Mouse (Mus musculus) ES-Bruce4 (cell line): ENCODE data around the gene Abcd2. TPM values are rescaled to one million over a fixed set of nuclear protein-coding genes. Genes with fewer than 3 reads are reported as not detected.

Experiments used
- H3K27ac ChIP-seq: 2 replicates; pipeline ENCODE4 v1.5.1; 2012; ENCODE audit warnings: low read length, inconsistent platforms; ENCODE audit not compliant: insufficient read depth
- H3K27me3 ChIP-seq: 2 replicates; pipeline ENCODE4 v1.6.1; 2012; ENCODE audit warnings: mild to moderate bottlenecking, low read length, inconsistent platforms; ENCODE audit not compliant: control insufficient read depth, poor library complexity, insufficient read depth, severe bottlenecking
- H3K36me3 ChIP-seq: 2 replicates; pipeline ENCODE4 v1.6.1; 2012; ENCODE audit warnings: inconsistent platforms, mild to moderate bottlenecking, low read length, moderate library complexity; ENCODE audit not compliant: control insufficient read depth, poor library complexity, insufficient read depth, severe bottlenecking
- H3K4me1 ChIP-seq: one replicate; pipeline ENCODE4 v1.8.1; 2011; ENCODE audit warnings: low read length; ENCODE audit not compliant: control insufficient read depth, insufficient read depth
- H3K4me3 ChIP-seq: 2 replicates; pipeline ENCODE4 v1.5.1; 2011; ENCODE audit warnings: low read depth, mild to moderate bottlenecking, low read length
- H3K9ac ChIP-seq: 2 replicates; pipeline ENCODE4 v1.6.1; 2012; ENCODE audit warnings: low read depth, mild to moderate bottlenecking, inconsistent platforms; ENCODE audit not compliant: poor library complexity, severe bottlenecking
- H3K9me3 ChIP-seq: replicated peaks from 2 replicates; pipeline ENCODE4 v1.6.1; 2012; ENCODE audit warnings: mild to moderate bottlenecking, low read length, inconsistent platforms; ENCODE audit not compliant: control insufficient read depth, poor library complexity, insufficient read depth, severe bottlenecking
- CTCF ChIP-seq: IDR thresholded peaks from one replicate; pipeline ENCODE4 v1.8.1; 2011; ENCODE audit warnings: low read depth, low read length
- EP300 ChIP-seq: IDR thresholded peaks from 2 replicates; pipeline ENCODE4 v1.6.1; 2011; ENCODE audit warnings: low read depth, low read length; ENCODE audit not compliant: insufficient read depth
- POLR2A ChIP-seq: IDR thresholded peaks from one replicate; pipeline ENCODE4 v1.8.1; 2011; ENCODE audit warnings: low read length; ENCODE audit not compliant: insufficient read depth
- polyA plus RNA-seq: library from polyadenylated mRNA; stranded (reverse); fragments of >200 nt; gene quantifications from 2 replicates; pipeline ENCODE4 v1.2.4, GENCODE M21; 2011; ENCODE audit warnings: low read depth; ENCODE audit not compliant: missing spikeins, insufficient read depth, insufficient read length

The Abcd2 gene
- polyA plus RNA-seq, 1 experiment = not detected

DNA sequence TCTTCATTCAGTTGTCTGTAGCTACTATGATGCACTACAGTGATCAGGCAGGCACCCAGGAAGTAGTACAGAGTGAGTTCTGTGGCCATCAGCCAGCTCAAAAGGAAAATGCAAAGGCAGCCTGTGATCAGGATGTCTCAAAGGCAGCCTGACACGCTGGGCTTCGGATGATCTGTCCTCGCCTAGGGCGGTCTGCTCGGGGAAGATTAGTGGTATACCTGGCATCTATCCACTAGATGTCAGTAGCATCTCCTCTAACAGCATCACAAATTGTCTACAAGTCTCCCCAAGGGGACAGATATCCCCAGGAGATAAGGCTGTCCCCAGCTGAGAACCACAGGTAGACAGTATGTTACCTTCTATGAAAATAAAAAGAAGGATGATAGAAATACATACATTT is 26.6 kb downstream of the Abcd2 start:
- Histone ChIP-seq H3K4me3 (no peak overlapping the region), H3K27me3 (no peaks in the 10 kb centered on the region), H3K36me3 (no peaks in the 10 kb centered on the region), H3K27ac (no peak overlapping the region), H3K9ac (no peak overlapping the region), H3K4me1 (no peaks in the 10 kb centered on the region), H3K9me3 (no peaks in the 10 kb centered on the region)
- TF ChIP-seq CTCF (peak; percentile 39), POLR2A (no peak)

DNA sequence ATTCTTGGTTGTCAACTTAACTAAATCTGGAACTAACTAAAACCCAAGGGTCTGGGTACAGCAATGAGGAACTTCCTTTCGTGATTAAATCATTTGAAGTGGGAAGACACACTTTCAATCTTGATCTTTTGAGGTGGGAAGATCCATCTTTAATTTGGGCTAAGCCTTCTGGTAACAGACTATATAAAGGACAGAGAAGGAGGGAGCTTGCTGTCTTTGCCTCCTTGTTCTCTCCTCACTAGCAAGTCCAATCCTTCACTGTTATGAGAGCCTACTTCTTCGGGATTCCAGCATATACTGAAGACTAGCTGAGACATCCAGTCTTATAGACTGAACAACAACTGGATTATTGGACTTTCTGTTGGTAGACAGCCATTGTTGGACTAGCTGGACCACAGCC is 28.1 kb downstream of the Abcd2 start:
- no peaks in the 10 kb centered on the region for H3K9me3 ChIP-seq
- H3K4me3 ChIP-seq = no peak overlapping the region
- H3K9ac ChIP-seq = no peak overlapping the region
- no peaks in the 10 kb centered on the region for H3K27me3 ChIP-seq
- TF ChIP-seq CTCF = no peak
- no peak for TF ChIP-seq EP300
- TF ChIP-seq POLR2A = no peak
- no peak overlapping the region for H3K27ac ChIP-seq
- H3K36me3 ChIP-seq = no peaks in the 10 kb centered on the region
- no peaks in the 10 kb centered on the region for H3K4me1 ChIP-seq

DNA sequence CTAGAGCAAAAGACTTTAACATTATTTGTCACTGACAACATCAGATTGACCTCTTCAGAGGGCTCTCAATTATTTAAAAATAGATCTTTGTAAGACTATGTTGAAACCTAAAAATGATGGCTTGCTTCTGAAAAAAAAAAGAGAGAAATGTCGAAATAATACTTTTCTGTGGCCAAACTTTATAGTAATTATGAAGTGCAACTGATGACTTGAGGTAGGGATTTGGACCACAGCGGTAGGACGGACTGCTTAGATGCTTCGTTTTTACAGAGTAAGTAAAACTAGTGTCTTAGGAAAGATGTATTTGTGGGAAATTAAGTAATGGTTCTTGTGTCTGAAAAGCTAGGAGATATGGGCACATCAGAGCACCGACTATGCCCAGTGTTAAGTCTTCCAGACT is 30.4 kb downstream of the Abcd2 start:
- TF ChIP-seq POLR2A = no peak
- TF ChIP-seq EP300 = no peak
- no peak for TF ChIP-seq CTCF
- H3K36me3 ChIP-seq = no peaks in the 10 kb centered on the region
- no peaks in the 10 kb centered on the region for H3K27me3 ChIP-seq
- no peak overlapping the region for H3K27ac ChIP-seq
- H3K4me3 ChIP-seq = no peak overlapping the region
- H3K9me3 ChIP-seq = no peaks in the 10 kb centered on the region
- H3K9ac ChIP-seq = no peak overlapping the region
- no peaks in the 10 kb centered on the region for H3K4me1 ChIP-seq

DNA sequence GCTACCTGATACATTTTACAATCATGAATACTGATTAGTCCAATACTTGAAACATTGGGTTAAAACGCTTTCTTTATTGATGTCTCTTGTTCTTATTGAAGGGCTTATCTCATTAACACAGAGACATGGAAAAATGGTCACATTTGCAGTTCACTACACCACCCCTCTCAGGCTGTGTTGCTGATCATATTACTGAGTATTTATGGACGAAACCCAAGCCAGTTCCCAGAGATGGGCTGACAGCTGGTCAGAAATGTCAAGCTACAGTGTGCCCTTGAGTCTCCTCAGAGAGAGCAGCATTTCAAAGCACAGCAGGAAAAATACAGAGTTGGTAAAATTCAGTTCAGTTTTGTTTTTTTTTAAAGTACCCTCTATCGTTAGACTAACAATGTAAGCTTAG is 38.3 kb downstream of the Abcd2 start:
- no peaks in the 10 kb centered on the region for H3K36me3 ChIP-seq
- H3K27ac ChIP-seq = no peak overlapping the region
- H3K9ac ChIP-seq = no peak overlapping the region
- no peaks in the 10 kb centered on the region for H3K9me3 ChIP-seq
- no peaks in the 10 kb centered on the region for H3K27me3 ChIP-seq
- TF ChIP-seq POLR2A (no peak), EP300 (no peak)
- H3K4me1 ChIP-seq = no peaks in the 10 kb centered on the region
- no peak overlapping the region for H3K4me3 ChIP-seq

DNA sequence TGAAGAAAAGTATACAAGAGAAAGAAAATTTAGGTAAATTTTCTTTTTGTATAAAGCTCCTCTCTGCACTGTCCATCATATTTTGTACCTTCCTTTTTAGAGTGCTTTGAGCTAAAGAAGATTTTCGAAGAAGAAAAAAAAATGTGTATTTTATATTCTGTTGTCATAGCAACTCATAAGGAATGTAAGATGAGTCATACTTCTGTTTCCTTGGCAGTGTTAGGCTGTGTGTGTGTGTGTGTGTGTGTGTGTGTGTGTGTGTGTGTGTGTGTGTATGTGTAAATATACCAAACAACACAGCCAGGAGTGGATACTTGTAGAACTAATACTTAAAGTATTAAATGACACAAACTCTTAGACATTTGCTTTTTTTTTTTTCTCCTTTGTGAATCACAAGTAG is 39.0 kb downstream of the Abcd2 start:
- H3K36me3 ChIP-seq = no peaks in the 10 kb centered on the region
- TF ChIP-seq EP300 (no peak), CTCF (no peak), POLR2A (no peak)
- H3K4me1 ChIP-seq = no peaks in the 10 kb centered on the region
- H3K27me3 ChIP-seq = no peaks in the 10 kb centered on the region
- H3K9me3 ChIP-seq = no peaks in the 10 kb centered on the region
- H3K4me3 ChIP-seq = no peak overlapping the region
- H3K27ac ChIP-seq = no peak overlapping the region
- H3K9ac ChIP-seq = no peak overlapping the region

DNA sequence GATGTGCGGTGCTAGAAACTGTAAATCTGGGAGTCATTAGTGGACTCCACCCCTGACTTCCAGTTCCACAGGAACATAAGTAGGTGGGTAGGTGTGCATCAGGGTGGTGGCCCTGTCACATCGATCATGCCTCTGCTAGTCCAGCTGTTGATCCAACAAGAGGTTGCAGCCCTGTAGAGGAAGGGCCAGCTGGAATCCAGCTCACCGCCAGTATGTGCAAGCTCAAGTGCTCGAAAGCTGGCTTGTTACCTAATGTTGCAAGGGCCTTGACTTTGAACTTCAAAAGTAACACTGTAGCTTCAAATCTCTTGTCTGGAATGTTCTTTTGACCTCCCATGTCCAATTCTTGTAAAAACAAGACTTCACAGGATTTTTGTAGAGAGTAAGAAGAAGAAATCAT is 67.0 kb downstream of the Abcd2 start:
- TF ChIP-seq EP300 (no peak), CTCF (no peak), POLR2A (no peak)
- no peaks in the 10 kb centered on the region for H3K27me3 ChIP-seq
- no peaks in the 10 kb centered on the region for H3K36me3 ChIP-seq
- H3K9me3 ChIP-seq = no peaks in the 10 kb centered on the region; the same call in 1 of the 2 replicates
- no peaks in the 10 kb centered on the region for H3K4me1 ChIP-seq
- no peak overlapping the region for H3K9ac ChIP-seq
- no peak overlapping the region for H3K4me3 ChIP-seq
- H3K27ac ChIP-seq = no peak overlapping the region
